Mouse (Mus musculus) liver, embryonic 16.5 days (tissue): ENCODE measurements around the gene Il3ra. TPM values are rescaled to one million over a fixed set of nuclear protein-coding genes. Genes with fewer than 3 reads are reported as not detected.

Experiments used
- ATAC-seq: fragments of 200-750 bp; cut with Nextera tagmentation; 2 replicates; pipeline ENCODE4 v1.8.0; 2017; ENCODE audit warnings: low read depth, mild to moderate bottlenecking, moderate number of reproducible peaks, moderate library complexity
- H3K27ac ChIP-seq: fragments of 300-500 bp; sonication (generic); 2 replicates; pipeline ENCODE4 v1.5.1; 2014; ENCODE audit warnings: mild to moderate bottlenecking, low read length
- H3K27me3 ChIP-seq: fragments of 300-500 bp; sonication (generic); 2 replicates; pipeline ENCODE4 v1.6.1; 2014; ENCODE audit warnings: low read depth, low read length, mixed read lengths; ENCODE audit not compliant: control insufficient read depth, insufficient read depth
- H3K36me3 ChIP-seq: fragments of 300-500 bp; sonication (generic); 2 replicates; pipeline ENCODE4 v1.6.1; 2014; ENCODE audit warnings: mild to moderate bottlenecking; ENCODE audit not compliant: control insufficient read depth, insufficient read depth
- H3K4me1 ChIP-seq: fragments of 300-500 bp; sonication (generic); 2 replicates; pipeline ENCODE4 v1.6.1; 2014; ENCODE audit warnings: low read depth, low read length, mixed read lengths; ENCODE audit not compliant: control insufficient read depth
- H3K4me2 ChIP-seq: fragments of 300-500 bp; sonication (generic); 2 replicates; pipeline ENCODE4 v1.6.1; 2014; ENCODE audit warnings: low read depth, low read length, mixed read lengths
- H3K4me3 ChIP-seq: fragments of 300-500 bp; sonication (generic); 2 replicates; pipeline ENCODE4 v1.5.1; 2014; ENCODE audit warnings: low read depth, mild to moderate bottlenecking, low read length
- H3K9ac ChIP-seq: fragments of 300-500 bp; sonication (generic); 2 replicates; pipeline ENCODE4 v1.6.1; 2014; ENCODE audit warnings: low read depth, low read length
- H3K9me3 ChIP-seq: fragments of 300-500 bp; sonication (generic); replicated peaks from 2 replicates; pipeline ENCODE4 v1.6.1; 2016; ENCODE audit warnings: low read length; ENCODE audit not compliant: control insufficient read depth
- WGBS: fragments of 180-500 bp; shearing (Covaris S2); extraction: QIAGEN DNeasy Blood & Tissue Kit; methylation state at CpG from one replicate; pipeline ENCODE4 v1.1.7; 2014; ENCODE audit not compliant: insufficient replicate concordance; 5-methylcytosine and 5-hydroxymethylcytosine counted together
- polyA plus RNA-seq: library from polyadenylated mRNA; unstranded; fragments of >200 nt; fragmentation: Nextera tagmentation; extraction: Ambion mirVana; gene quantifications from 2 replicates; pipeline ENCODE4 v1.2.1, GENCODE M21; 2015

Il3ra gene
- polyA plus RNA-seq, 1 experiment from 2014 or later = 4.1 TPM

DNA sequence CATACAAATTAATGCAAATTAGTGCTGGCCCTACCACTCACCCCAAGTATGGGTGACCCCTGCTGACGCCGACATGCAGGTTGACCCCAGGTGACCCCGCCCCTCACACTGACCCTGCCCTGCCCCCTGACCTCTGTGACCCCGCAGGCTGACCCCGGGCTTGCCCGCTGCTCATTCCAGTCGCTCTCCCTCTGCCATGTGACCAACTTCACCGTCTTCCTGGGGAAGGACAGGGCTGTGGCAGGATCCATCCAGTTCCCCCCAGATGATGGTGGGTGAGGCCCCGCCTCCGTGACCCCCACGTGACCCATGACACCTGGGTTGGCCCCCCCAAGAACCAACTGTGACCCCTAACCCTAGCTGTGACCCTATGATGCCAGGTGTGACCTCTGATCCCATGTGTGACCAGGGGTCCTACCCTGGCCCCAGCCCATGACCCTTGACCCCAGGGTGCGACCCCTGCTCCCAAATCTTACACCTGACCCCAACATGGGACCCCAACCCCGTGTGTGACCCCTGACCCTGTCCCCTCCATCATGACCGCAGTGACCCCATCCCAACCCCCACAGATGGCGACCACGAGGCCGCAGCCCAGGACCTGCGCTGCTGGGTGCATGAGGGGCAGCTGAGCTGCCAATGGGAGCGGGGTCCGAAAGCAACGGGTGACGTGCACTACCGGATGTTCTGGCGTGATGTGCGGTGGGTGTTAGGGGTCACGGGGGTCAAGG, 2.8 kb downstream of the Il3ra start:
- Histone ChIP-seq H3K4me1 (no peaks in the 10 kb centered on the region; the same call in 1 of the 2 replicates), H3K36me3 (no peaks in the 10 kb centered on the region), H3K9me3 (peaks cover 44% of the 10 kb centered on the region), H3K4me3 (no peak overlapping the region), H3K4me2 (no peak overlapping the region), H3K27ac (no peak overlapping the region), H3K9ac (no peak overlapping the region), H3K27me3 (no peaks in the 10 kb centered on the region)
- no peak for ATAC-seq
- 87% methylated on average over 26 of the region's 26 CpGs for WGBS

DNA sequence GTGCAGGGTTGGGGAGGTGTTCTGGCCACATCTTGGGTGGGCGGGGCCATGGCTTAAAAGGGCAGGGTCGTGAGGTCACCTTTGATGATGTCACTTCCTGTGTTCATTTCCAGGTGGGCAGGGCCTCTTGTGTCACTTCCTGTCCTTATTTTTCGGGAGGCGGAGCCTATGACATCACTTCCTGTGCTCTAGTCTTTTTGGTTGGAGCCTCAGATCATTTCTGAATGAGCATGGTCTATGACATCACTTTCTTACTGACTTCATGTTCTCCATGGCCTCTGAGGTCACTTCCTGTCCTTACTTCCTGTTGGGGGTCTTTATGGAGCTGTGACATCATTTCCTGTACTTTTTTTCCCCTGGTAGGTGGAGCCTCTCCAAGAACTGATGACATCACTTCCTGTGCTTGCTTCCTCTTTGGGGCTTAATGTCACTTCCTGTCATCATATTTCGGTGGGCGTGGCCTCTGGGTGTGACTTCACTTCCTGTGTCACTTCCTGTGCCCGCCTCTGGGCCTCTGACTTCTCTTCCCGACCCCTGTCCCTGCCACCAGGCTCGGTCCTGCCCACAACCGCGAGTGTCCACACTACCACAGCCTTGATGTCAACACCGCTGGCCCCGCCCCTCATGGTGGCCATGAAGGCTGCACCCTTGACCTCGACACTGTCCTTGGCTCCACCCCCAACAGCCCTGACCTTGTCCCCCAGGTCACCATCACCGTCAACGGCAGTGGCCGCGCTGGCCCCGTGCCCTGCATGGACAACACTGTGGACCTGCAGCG, 3.6 kb downstream of the Il3ra start:
- ATAC-seq = no peak
- H3K4me3 ChIP-seq = no peak overlapping the region
- H3K27ac ChIP-seq = no peak overlapping the region
- H3K27me3 ChIP-seq = no peaks in the 10 kb centered on the region
- no peaks in the 10 kb centered on the region for H3K36me3 ChIP-seq
- H3K4me2 ChIP-seq = no peak overlapping the region
- H3K4me1 ChIP-seq = no peaks in the 10 kb centered on the region; the same call in 1 of the 2 replicates
- H3K9ac ChIP-seq = no peak overlapping the region
- WGBS = 85% methylated on average over 20 of the region's 20 CpGs
- H3K9me3 ChIP-seq = peaks cover 44% of the 10 kb centered on the region

DNA sequence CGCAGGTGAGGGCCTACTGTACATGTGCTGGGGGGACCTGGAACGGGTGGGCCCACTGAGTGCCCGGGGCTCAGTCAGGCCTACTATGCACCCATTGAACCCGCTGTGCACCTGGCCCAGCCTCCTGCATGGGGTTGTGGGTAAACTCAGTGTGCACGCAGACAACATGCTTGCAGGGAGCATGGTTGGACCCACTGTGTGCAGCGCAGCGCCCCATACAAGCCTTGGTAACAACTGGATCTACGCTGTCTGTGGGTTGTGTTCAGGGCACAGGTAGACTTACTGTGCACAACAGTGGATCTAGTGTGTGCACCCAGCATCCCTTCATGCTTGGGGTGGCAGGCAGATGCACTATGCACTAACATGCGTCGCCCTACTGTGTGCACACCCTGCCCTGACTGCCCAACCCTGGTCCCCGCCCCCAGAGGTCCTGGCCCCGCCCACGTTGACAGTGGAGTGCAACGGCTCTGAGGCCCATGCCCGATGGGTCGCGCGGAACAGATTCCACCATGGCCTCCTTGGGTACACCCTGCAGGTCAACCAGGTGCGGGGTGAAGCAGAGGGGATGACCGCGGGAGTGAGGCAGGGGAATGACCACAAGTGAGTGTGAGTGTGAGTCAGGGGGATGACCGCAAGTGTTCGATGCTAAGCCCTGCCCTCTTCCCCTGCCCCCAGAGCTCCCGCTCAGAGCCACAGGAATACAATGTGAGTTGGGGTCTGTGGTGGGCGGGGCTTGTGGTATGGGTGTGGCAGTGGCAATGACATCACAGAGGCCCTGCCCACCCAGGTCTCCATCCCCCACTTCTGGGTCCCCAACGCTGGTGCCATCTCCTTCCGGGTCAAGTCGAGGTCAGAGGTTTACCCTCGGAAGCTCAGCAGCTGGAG, 4.4 kb downstream of the Il3ra start:
- Histone ChIP-seq H3K36me3 (no peaks in the 10 kb centered on the region), H3K27me3 (no peaks in the 10 kb centered on the region), H3K27ac (no peak overlapping the region), H3K4me2 (no peak overlapping the region), H3K4me1 (no peaks in the 10 kb centered on the region; the same call in 1 of the 2 replicates), H3K9me3 (peaks cover 44% of the 10 kb centered on the region), H3K4me3 (no peak overlapping the region), H3K9ac (no peak overlapping the region)
- ATAC-seq = no peak
- WGBS = 86% methylated on average over 29 of the region's 29 CpGs

DNA sequence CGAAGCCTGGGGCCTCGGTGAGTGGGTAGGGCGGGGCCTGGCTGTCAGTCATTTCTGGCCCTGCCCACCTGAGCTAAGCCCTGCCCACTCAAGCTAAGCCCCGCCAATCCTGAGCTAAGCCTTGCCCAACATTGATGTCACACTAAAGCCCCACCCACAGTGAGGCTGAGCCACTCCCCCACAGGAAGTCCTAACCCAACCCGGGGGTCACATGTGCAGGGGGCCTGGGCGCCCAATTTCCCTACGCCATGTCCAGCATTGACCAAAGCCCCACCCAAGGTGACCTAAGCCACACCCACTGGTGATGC, 5.0 kb downstream of the Il3ra start:
- Histone ChIP-seq H3K4me2 (no peak overlapping the region), H3K27ac (no peak overlapping the region), H3K4me1 (no peaks in the 10 kb centered on the region; the same call in 1 of the 2 replicates), H3K9me3 (peaks cover 44% of the 10 kb centered on the region), H3K36me3 (no peaks in the 10 kb centered on the region), H3K27me3 (no peaks in the 10 kb centered on the region), H3K9ac (no peak overlapping the region), H3K4me3 (no peak overlapping the region)
- WGBS = 86% methylated on average over 7 of the region's 7 CpGs
- ATAC-seq = no peak

DNA sequence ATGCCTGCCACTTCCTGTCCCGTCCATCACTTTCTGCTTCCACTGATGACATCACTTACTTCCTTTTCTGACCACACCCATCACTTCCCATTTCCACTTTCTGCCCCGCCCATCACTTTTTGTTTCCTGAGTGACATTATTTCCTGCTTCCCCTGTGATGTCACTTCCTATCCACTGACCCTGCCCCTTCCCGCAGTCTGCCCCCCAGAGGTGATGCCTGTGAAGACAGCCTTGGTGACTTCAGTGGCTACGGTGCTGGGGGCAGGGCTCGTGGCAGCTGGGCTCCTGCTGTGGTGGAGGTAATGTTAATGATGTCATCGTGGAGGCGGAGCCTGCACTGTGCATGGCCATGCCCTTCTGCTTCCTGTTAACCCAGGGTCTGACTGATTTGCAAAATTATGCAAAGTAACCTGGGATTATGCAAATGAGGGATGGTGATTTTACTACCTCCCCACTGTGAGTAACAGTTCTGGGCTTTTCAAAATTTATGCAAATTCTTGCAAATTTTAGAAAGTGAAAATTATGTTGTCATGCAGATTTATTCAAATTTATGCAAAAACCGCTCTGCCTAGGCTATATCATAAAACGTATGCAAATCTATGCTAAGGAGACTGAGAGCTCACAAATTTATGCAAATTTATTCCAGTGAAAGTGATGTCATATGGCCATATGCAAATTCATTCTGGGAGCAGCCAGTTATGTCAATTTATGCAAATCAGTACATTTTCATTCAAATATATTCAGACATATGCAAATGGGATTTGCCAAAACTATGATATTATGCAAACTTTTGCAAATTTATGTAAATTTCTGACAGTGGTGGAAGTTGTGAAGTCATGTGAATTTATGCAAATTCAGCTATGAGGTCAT, 5.9 kb downstream of the Il3ra start:
- no peak for ATAC-seq
- WGBS = 77% methylated on average over 9 of the region's 9 CpGs
- H3K4me2 ChIP-seq = no peak overlapping the region
- H3K36me3 ChIP-seq = no peaks in the 10 kb centered on the region
- peaks cover 44% of the 10 kb centered on the region for H3K9me3 ChIP-seq
- no peaks in the 10 kb centered on the region for H3K4me1 ChIP-seq
- no peak overlapping the region for H3K27ac ChIP-seq
- no peak overlapping the region for H3K9ac ChIP-seq
- H3K4me3 ChIP-seq = no peak overlapping the region
- no peaks in the 10 kb centered on the region for H3K27me3 ChIP-seq

DNA sequence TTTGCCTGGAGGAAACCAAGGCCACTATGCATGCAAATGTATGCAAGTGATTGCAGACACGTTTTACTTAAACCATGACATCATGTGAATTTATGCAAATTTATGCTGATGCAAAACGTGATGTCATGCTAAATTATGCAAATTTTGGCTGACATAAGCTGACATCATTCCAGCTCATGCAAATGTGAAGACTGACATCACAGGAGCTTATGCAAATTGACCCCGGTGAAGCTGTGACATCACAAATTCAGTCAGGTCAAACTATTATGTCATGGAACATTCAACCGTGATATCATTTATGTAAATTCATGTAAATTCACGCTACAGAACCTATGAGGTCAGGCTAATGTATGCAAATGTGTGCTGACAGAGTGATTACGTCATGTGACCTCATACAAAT, 6.5 kb downstream of the Il3ra start:
- Histone ChIP-seq H3K4me2 (no peak overlapping the region), H3K36me3 (no peaks in the 10 kb centered on the region), H3K9me3 (peaks cover 40% of the 10 kb centered on the region), H3K27me3 (no peaks in the 10 kb centered on the region), H3K9ac (no peak overlapping the region), H3K4me3 (no peak overlapping the region), H3K27ac (no peak overlapping the region), H3K4me1 (no peaks in the 10 kb centered on the region)
- no peak for ATAC-seq
- 66% methylated on average over 6 of the region's 6 CpGs for WGBS

DNA sequence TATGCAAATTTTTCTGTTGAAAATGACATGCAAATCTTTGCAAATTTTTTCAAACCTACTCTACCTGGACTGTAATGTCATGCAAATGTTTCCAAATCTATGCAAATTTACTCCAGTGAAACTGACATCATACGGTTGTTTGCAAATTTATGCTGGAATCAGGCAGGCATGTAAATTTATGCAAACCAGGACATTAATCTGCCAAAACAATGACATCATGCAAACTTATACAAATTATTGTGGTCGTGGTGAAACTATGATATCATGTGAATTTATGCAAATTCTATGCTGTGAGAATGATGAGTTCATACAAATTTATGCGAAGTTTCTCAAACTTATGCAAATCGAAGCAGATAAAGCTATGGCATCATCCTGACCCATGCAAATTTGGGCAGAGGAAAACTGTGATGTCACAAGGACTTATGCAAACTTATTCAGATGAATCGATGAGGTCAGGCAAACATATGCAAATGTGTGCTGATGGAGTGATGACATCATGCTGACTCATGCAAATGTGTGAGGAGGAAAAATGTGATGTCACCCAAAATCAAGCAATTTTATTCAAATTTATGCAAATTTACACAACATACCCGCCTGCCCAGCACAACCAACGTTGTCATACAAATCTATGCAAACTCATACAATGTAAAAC, 7.1 kb downstream of the Il3ra start:
- ATAC-seq = no peak
- Histone ChIP-seq H3K9me3 (peaks cover 34% of the 10 kb centered on the region), H3K4me1 (no peaks in the 10 kb centered on the region), H3K27me3 (no peaks in the 10 kb centered on the region), H3K4me2 (no peak overlapping the region), H3K36me3 (no peaks in the 10 kb centered on the region), H3K9ac (no peak overlapping the region), H3K4me3 (no peak overlapping the region), H3K27ac (no peak overlapping the region)
- 67% methylated on average over 7 of the region's 7 CpGs for WGBS
